Mouse (Mus musculus) layer of hippocampus, postnatal 10 days (tissue): ENCODE results near the gene Jph4. TPM values are rescaled to one million over a fixed set of nuclear protein-coding genes. Genes with fewer than 3 reads are reported as not detected.

Experiments
- DNase-seq, 2 experiments: peaks; one replicate each; pipeline ENCODE4 v3.0.0; 2021; ENCODE audit warnings: low spot score in 2 of 2
- total RNA-seq, 2 experiments: library from RNA; stranded (reverse); gene quantifications; 2 replicates each; pipeline ENCODE4 v1.2.3; 2021

Jph4 gene
- total RNA-seq, 2 experiments from 2014 or later: 410 to 431 TPM

DNA sequence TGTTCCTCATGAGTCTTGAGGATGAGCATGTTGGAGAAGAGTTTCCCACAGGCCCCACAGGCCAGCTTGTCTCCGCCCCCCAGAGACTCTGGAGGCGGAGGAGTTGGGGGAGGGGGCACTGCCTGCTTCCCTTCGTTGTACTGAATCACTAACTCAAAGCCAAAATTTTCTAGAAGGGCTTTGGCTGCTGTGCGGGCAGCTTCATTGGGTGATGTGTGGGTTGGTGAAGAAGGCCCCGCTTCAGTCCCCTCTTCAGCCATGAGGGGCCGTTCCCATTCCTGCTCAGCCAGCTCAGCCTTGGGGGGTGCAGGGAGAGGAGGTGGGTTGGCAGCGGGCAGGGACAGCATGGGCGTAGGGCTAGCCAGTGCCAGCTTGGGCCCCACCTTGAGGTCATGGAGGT, 50.7 kb downstream of the Jph4 start:
- peak in 1 of 2 experiments; percentile 43 for DNase-seq

DNA sequence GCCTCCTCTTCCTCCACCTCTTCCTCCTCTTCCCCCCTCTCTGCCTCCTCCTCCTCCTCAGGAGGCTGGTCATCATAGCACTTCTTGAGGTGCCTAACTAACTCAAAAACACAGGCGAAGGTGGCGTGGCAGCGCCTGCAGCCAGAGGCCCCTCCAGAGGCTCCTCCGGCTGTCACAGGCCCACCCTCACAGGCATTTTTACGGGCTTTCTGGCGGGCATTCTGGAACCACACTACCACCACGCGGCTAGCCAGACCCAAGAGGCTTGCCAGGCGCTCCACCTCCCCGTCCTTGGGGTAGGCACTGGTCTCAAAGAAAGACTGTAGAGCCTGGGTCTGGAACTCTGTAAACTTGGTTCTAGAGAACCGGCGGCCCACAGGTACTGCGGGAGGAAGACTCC, 51.3 kb downstream of the Jph4 start:
- peak in 1 of 2 experiments; percentile 48 for DNase-seq

DNA sequence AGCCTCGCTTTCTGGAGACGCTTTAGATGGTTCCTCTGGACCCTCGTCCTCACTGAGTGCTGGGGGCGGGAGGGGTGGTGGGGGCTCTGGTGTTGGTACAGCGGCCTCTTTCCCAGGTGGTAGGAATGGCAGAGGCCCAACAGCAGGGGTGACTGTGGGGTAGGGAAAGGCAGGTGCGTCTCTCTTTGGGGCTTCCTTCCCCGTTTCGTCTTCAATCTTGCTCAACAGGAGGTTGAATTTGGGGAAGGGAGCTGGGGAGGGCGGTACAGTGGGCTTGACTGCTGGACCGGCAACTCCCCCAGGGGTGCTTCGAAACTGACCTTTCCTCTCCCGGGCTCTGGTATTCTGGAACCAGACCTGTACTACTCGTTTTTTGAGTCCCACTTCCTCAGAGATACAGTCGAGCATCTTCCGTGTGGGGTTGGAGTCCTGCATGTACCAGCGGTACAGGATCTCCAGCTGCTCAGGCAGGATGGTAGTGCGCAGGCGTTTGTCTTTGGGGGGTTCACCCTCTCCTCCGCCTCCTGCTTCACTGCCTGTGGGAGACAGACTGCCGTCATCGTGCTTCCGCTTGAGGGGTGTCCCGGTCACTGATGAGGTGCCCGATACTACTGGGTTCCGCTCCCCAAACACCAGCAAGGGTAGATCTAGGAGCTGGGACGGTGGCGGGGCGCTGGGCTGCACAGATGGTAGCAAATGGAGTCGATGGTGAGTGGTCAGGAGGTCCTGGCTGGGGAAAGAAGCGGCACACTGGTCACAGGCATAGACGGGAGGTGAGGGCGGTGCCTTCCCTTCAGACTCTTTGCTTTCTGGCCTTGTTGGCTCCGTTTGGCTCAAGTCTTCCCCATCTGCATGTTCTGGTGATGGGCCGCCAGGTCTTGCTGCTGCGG, 52.0 kb downstream of the Jph4 start:
- peak in 1 of 2 experiments; percentile 34 for DNase-seq

DNA sequence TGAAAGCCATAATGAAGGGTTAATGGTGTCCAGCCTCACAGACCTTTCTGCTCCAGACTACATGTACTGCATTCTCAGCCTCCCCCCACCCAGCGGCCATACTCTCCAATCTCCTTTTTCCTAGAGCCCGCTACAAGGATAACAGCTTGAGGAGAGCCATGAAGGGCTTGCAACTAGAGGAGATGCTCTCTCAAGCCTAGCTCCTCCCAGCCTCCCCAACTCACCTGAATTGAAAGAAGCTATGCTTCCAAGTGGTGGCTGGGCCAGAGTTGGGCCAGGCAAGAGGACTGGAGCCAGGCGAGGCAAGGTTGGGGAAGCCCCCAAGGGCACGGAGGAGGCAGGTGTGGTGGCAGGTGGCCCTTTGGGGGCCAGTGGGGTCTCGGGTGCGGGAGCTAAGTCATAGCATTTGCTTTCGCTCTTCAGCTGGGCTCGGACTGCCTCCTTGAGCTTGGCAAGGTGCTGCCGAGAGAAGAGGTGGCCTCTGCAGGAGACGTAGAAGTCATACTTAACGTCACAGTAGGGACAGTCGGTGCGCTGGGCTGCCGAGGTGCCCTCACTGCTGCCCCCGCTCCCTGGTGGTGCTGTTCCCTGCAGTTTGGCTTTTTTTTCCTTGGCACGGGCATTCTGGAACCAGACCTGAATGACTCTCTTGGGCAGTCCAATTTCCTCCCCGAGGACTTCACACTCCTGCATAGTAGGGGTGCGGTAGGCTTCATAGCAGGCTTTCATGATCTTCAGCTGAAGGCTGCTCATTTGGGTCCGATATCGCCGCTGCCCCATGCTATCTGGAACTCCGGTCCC, 53.0 kb downstream of the Jph4 start:
- DNase-seq: peak; percentile 41 to 51

DNA sequence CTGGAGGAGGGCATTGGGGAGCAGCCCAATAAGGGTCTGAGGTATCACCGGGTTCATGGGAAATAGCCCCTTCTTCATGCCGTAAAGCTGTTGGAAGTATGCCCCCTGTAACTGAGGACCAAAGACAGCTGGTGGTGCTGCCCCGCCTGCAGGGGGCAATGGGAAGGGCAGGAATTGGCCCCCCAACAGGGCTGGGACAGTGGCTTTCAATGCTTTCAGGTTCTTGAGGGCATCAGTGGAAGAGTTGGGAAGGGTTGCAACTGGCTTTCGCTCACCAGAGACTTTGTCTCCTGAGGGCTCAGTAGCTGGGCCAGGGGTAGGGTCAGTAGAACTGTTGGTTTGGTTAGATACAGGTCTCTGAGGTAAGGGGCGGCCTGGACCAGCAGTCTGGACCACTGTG, 53.6 kb downstream of the Jph4 start:
- DNase-seq: no peak

DNA sequence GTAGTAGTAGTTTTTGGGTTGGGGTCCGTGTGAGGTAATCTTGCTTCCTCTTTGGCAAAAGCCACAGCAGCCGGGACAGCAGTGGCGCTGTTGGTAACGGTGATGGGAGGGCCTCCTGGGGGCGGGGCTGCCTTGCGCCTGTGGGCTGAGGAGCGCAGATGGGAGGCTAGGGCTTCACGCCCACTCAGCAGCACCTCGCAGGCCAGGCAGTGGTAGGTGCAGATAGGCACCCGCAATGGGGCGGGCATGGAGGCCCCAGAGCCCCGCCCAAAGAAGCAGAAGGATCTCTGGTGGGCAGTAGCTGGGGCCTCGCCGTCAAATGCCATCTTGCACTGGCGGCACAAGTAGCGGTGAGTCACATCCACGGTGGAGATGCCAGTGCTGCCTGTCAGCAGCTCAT, 54.1 kb downstream of the Jph4 start:
- DNase-seq: peak; percentile 36 to 62

DNA sequence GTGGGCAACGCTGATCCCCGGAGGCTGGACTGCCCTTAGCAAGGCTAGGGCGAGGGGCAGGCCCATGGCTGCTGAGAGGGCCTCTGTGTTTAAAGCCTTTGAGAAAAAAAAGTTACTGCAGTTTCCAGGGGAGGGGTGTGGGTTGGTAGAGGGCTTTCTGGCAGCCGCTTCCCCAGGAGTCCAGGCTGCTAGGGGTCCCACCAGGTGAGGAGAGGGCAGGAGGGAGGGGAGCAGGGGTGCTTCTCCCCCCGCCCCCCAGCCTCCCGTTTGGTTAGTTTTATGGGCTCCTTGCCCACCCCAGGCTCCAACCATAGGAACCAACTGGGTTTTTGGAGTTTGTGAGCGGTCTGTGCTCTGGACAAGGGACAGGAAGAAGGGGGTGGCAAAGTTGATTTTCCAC, 54.9 kb downstream of the Jph4 start:
- DNase-seq: no peak

DNA sequence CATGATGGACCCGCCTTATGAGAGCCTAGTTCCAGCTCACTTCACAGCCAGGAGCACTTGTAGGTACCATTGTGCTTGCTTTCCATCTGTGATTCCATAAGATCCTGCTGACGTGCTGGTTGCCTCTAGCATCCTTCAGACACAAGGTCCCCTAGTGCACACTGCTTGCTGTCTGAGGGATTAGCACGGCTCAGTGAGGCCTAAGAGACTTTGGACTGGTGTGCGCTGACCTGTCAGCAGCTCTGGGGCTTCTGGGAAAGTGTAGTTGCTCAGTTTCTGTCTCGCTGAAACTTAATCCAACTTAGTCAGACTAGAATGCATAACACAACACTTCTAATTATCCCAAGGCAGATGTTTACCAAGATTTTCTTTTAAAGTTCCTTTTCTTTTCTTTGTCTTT, 56.8 kb downstream of the Jph4 start:
- no peak for DNase-seq

DNA sequence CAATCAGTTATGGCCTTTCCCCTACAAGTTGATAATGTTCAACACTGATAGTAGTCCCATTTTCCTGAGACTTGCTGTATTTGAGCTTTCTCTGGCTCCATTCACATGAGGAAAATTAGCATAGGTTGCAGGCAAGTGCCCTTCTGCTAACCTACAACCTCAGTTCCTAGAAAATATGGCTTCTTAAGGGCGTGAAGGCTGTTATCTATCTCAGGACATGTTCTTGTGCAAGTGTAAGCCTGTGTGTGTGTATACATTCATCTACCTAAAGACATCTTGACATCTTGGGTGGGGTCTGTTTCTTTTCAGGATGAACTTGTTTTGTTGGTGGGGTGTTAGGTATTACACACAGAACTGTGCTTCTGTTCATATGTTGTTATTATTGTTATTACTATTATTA, 57.7 kb downstream of the Jph4 start:
- DNase-seq: no peak

Other genes starting within 250 kb of the Jph4 start
- 10 to 100 TPM; 16.6 to 16.8 TPM for gene Homez, start 246.0 kb downstream of the Jph4 start, total RNA-seq
- 10 to 100 TPM; 36.7 to 40.0 TPM for gene Ppp1r3e, start 239.4 kb downstream of the Jph4 start, total RNA-seq
- 10 to 100 TPM; 68.8 to 72.1 TPM for gene Bcl2l2, start 233.6 kb downstream of the Jph4 start, total RNA-seq
- gene Gm20521, start 233.5 kb downstream of the Jph4 start, total RNA-seq: 1 to 10 TPM in 1 of 2 experiments, not detected in 1; 9.9 TPM
- gene Pabpn1, start 224.4 kb downstream of the Jph4 start, total RNA-seq: 100 to 1,000 TPM; 266 to 288 TPM
- gene Slc22a17, start 203.8 kb downstream of the Jph4 start, total RNA-seq: 100 to 1,000 TPM; 606 to 608 TPM
- gene Efs, start 190.8 kb downstream of the Jph4 start, total RNA-seq: 10 to 100 TPM; 16.8 to 17.9 TPM
- not detected for gene Il25, start 184.2 kb downstream of the Jph4 start, total RNA-seq
- 10 to 100 TPM; 33.5 to 37.0 TPM for gene Cmtm5, start 180.7 kb downstream of the Jph4 start, total RNA-seq
- 1 to 10 TPM; 3.1 to 4.9 TPM for gene Myh6, start 150.0 kb downstream of the Jph4 start, total RNA-seq
- not detected for gene Gm17428, start 140.0 kb downstream of the Jph4 start, total RNA-seq
- 1 to 10 TPM; 4.4 to 7.4 TPM for gene Myh7, start 122.3 kb downstream of the Jph4 start, total RNA-seq
- gene Ngdn, start 101.5 kb downstream of the Jph4 start, total RNA-seq: 10 to 100 TPM; 30.0 to 39.1 TPM
- gene Zfhx2, start 24.6 kb downstream of the Jph4 start, total RNA-seq: 10 to 100 TPM; 34.0 to 39.3 TPM
- 10 to 100 TPM; 26.5 to 31.1 TPM for gene Thtpa, start 22.2 kb downstream of the Jph4 start, total RNA-seq
- 10 to 100 TPM; 19.2 to 20.6 TPM for gene Ap1g2, start 10.3 kb downstream of the Jph4 start, total RNA-seq
- under 1 TPM in 1 of 2 experiments, not detected in 1; 0.38 TPM for gene Dhrs2, start 105.1 kb upstream of the Jph4 start, total RNA-seq